Mouse (Mus musculus) thymus, adult 2 months (tissue): Measurements from ENCODE around the gene Cnot8. TPM values are rescaled to one million over a fixed set of nuclear protein-coding genes. Genes with fewer than 3 reads are reported as not detected.
"Not testable (repeated sequence)": the region's sequence is repeated elsewhere in the genome, so short reads cannot be mapped to it uniquely, and the experiment has no call there.

Experiments
- DNase-seq: peaks from one replicate; pipeline ENCODE4 v3.0.0; 2021
- H3K27ac ChIP-seq: fragments of 200-500 bp; 2 replicates; pipeline ENCODE4 v1.5.1; 2012; ENCODE audit warnings: low read length, control low read depth; ENCODE audit not compliant: control insufficient read depth, insufficient read depth
- H3K27me3 ChIP-seq: fragments of 200-500 bp; 2 replicates; pipeline ENCODE4 v1.6.1; 2012; ENCODE audit warnings: mild to moderate bottlenecking, low read length, moderate library complexity, mixed read lengths; ENCODE audit not compliant: control insufficient read depth, insufficient read depth
- H3K36me3 ChIP-seq: fragments of 200-500 bp; 2 replicates; pipeline ENCODE4 v1.6.1; 2012; ENCODE audit warnings: mild to moderate bottlenecking, low read length, moderate library complexity; ENCODE audit not compliant: control insufficient read depth, insufficient read depth
- H3K4me1 ChIP-seq: fragments of 200-500 bp; replicated peaks from 2 replicates; pipeline ENCODE4 v1.6.1; 2012; ENCODE audit warnings: low read length; ENCODE audit not compliant: control insufficient read depth, insufficient read depth
- H3K4me3 ChIP-seq: fragments of 200-500 bp; 2 replicates; pipeline ENCODE4 v1.5.1; 2012; ENCODE audit warnings: mild to moderate bottlenecking, low read length, control low read depth, moderate library complexity; ENCODE audit not compliant: control insufficient read depth, insufficient read depth
- CTCF ChIP-seq: fragments of 200-500 bp; IDR thresholded peaks from 2 replicates; pipeline ENCODE4 v1.5.1; 2012; ENCODE audit warnings: mild to moderate bottlenecking, control low read depth, low read length, moderate library complexity, borderline replicate concordance; ENCODE audit not compliant: control insufficient read depth, poor library complexity, insufficient read depth; ENCODE audit errors: extremely low read depth
- POLR2A ChIP-seq: fragments of 200-500 bp; IDR thresholded peaks from 2 replicates; pipeline ENCODE4 v1.6.1; 2012; ENCODE audit warnings: mild to moderate bottlenecking, low read length, control low read depth, moderate library complexity; ENCODE audit not compliant: control insufficient read depth, poor library complexity, insufficient read depth; ENCODE audit errors: extremely low read depth
- WGBS: fragments of 180-500 bp; shearing (Covaris S2); methylation state at CpG from one replicate; pipeline ENCODE4 v1.1.7; 2018; 5-methylcytosine and 5-hydroxymethylcytosine counted together
- polyA plus RNA-seq: library from polyadenylated mRNA; depleted of rRNA; stranded (reverse); fragments of >200 nt; gene quantifications from 2 replicates; pipeline ENCODE4 v1.2.3, GENCODE M21; 2012; rRNA removed

Cnot8 gene
- 158 and 192 TPM in 2 replicates for polyA plus RNA-seq

GRCm38 (mm10) chr11:58103697-58104306 is at the start of gene Cnot8:
TSS of gene Cnot8 (plus strand) at chr11:58104153.
- TF ChIP-seq CTCF (0 out of 2 replicates have a peak, but pooled peaks have one; percentile 32), POLR2A (peak; percentile 94)
- Histone ChIP-seq H3K27me3 (no peaks in the 10 kb centered on the region), H3K36me3 (no peaks in the 10 kb centered on the region), H3K4me3 (peak within 1 kb of the TSS; percentile 74), H3K4me1 (peaks cover 28% of the 10 kb centered on the region), H3K27ac (peak within 1 kb of the TSS; percentile 100)
- WGBS, result under 1% methylated on average over 55 of the region's 55 CpGs
- DNase-seq, result peak; percentile 99

DNA sequence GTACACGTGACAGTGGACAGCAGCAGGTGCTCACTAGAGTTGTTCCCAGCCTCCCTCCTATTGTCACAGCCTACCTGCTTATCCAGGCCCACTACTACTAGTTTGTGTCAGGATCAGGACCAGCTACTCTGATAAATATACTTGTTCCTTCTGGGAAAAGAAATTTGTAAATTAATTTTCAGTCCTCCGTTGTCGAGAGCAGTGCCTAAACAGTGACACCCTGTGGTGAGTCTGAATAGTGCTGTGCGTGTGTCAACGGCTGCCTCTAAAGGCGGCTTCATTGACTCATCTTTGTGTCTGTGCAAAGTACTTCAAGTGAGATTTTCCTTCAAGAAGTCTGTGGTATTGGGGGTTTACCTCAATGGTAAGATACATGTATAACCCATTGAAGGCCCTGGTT is 46.5 kb upstream of the Cnot8 start:
- no peak overlapping the region for H3K4me3 ChIP-seq
- DNase-seq, result peak; percentile 39
- no peaks in the 10 kb centered on the region for H3K27me3 ChIP-seq
- no peak overlapping the region for H3K27ac ChIP-seq
- no peaks in the 10 kb centered on the region for H3K4me1 ChIP-seq
- TF ChIP-seq CTCF (peak; percentile 17; the same call in 1 of the 2 replicates), POLR2A (no peak)
- WGBS, result 54% methylated on average over 6 of the region's 6 CpGs
- peaks cover 71% of the 10 kb centered on the region for H3K36me3 ChIP-seq

DNA sequence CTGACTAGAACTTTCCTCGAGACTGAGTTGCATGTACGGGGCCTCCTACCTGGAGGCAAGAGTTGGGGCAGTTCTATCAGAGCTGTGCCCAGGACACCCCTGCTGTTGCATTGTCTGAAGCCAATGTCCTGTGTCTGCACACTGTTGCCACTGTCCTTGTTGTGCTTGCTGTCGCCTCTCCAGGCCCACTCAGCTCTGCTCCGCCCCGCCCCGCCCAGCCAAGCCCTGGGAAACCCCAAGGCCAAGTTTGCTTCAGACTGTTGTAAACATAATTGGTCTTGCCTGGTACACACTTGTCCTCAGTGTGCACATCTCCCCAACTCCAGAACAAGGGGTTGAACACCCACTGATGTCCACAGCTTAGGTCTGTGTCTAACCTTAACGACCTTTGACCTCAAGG is 44.2 kb upstream of the Cnot8 start:
- H3K27ac ChIP-seq, H3K4me3 ChIP-seq, H3K4me1 ChIP-seq, H3K27me3 ChIP-seq, DNase-seq: not testable (repeated sequence)
- H3K36me3 ChIP-seq, result peaks cover 49% of the 10 kb centered on the region
- 95% methylated on average over 7 of the region's 7 CpGs for WGBS

DNA sequence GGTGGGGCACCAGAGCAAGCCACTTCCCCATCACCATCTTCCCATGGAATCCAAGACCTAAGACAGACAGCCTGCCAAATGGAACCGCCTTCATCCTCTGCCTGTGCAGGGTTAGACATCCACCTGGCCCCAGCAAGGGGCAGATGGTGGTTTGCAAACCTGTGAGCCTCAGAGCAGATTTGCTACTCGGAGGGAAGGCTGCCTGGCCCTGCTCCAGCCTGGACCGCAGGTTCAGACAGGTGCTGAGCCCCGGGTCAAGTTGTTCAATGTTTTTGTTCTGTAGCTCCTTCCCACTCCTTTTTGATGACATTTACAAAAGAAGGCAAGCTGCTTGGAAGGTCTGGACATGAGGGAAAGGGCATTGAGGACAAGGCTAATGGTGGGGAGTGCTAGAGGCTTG is 42.7 kb upstream of the Cnot8 start:
- H3K4me3 ChIP-seq, H3K27ac ChIP-seq, H3K4me1 ChIP-seq, H3K27me3 ChIP-seq, DNase-seq: not testable (repeated sequence)
- WGBS, result 94% methylated on average over 4 of the region's 4 CpGs
- peaks cover 39% of the 10 kb centered on the region for H3K36me3 ChIP-seq

DNA sequence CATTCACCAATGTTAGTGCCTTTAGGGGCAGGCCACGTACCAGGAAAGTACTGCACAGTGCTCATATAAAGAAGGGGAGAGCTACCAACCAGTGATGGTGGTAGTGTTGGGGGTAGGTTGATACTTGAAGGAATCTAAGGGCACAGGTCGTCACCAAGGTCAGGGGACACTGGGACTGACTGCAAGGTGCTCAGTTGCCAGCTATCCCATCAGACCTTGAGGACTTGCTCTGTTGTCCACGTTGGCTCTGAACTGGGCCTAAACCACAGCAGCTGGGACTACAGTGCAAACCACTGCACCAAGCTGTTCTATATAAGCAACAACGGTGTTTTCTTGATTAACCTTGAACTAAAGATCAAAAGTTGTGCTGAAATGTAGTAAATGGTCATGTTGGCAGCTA is 41.4 kb upstream of the Cnot8 start:
- Histone ChIP-seq H3K27me3 (no peaks in the 10 kb centered on the region), H3K36me3 (peaks cover 28% of the 10 kb centered on the region), H3K4me1 (no peaks in the 10 kb centered on the region), H3K4me3 (no peak overlapping the region), H3K27ac (no peak overlapping the region)
- DNase-seq, result no peak
- no peak for TF ChIP-seq POLR2A
- no peak for TF ChIP-seq CTCF
- 92% methylated on average over 4 of the region's 4 CpGs for WGBS

DNA sequence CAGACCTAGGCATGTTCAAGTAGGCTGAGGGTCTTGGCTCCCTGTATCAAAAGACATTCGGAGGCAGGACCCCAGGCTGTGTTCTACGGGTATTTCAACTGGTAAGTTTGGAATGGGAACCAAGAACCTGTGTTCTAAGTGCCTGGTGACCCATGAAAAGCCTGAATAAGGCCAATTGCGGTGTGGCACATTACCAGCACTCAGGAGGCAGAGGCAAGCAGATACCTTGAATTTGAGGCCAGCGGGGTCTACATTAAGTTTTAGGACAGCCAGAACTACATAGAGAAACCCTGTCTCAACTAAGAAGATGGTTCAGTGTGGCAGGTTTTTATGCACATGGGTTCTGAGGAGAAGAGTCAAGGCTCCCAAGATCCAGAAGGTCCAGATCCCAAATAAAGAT is 38.9 kb upstream of the Cnot8 start:
- no peak for DNase-seq
- Histone ChIP-seq H3K4me1 (no peaks in the 10 kb centered on the region), H3K36me3 (peaks cover 7% of the 10 kb centered on the region; the same call in 1 of the 2 replicates), H3K4me3 (no peak overlapping the region), H3K27ac (no peak overlapping the region), H3K27me3 (no peaks in the 10 kb centered on the region)
- TF ChIP-seq POLR2A (no peak), CTCF (no peak)
- 94% methylated on average over 4 of the region's 4 CpGs for WGBS

- 84% methylated on average over 3 of the region's 3 CpGs for WGBS
- no peak for TF ChIP-seq CTCF
- no peak for TF ChIP-seq POLR2A
These were observed 31.0 kb upstream of the Cnot8 start for GRCm38 (mm10) chr11:58072978-58073377.

More at GRCm38 (mm10) chr11:58072978-58073377, 31.0 kb upstream of the Cnot8 start:
- H3K36me3 ChIP-seq, result no peaks in the 10 kb centered on the region
- H3K4me3 ChIP-seq, result no peak overlapping the region
- H3K27ac ChIP-seq, result no peak overlapping the region
- no peaks in the 10 kb centered on the region for H3K4me1 ChIP-seq
- DNase-seq, result no peak
- H3K27me3 ChIP-seq, result no peaks in the 10 kb centered on the region
